Mouse (Mus musculus): ENCODE measurements around the gene Rrm2.
"Not testable (repeated sequence)": the region's sequence is repeated elsewhere in the genome, so short reads cannot be mapped to it uniquely, and the experiment has no call there.

Rrm2 gene

GRCm38 (mm10) chr12:24707954-24708823, at the start of gene Rrm2:
Rrm2 (plus strand) TSS chr12:24708241.
- peak; percentile 95 for DNase-seq (ENCODE audit: low spot score)

- DNase-seq (ENCODE audit: low spot score), result no peak
Observed at GRCm38 (mm10) chr12:24658998-24659397, 49.0 kb upstream of the Rrm2 start.

- DNase-seq (ENCODE audit: low spot score), result no peak
Observed at GRCm38 (mm10) chr12:24659923-24660322, 48.1 kb upstream of the Rrm2 start.

GRCm38 (mm10) chr12:24661100-24661499, 46.9 kb upstream of the Rrm2 start:
- DNase-seq (ENCODE audit: low spot score), result no peak

GRCm38 (mm10) chr12:24662131-24662530, 45.9 kb upstream of the Rrm2 start:
- DNase-seq (ENCODE audit: low spot score), result no peak

GRCm38 (mm10) chr12:24680096-24680491, 27.9 kb upstream of the Rrm2 start:
- no peak for DNase-seq (ENCODE audit: low spot score)

GRCm38 (mm10) chr12:24680492-24681285, 27.4 kb upstream of the Rrm2 start:
- DNase-seq (ENCODE audit: low spot score), result peak; percentile 32

- no peak for DNase-seq (ENCODE audit: low spot score)
Observed at GRCm38 (mm10) chr12:24681286-24682023, 26.6 kb upstream of the Rrm2 start, which contains the start of gene Cys1. Cys1 (minus strand) TSS chr12:24681813.

GRCm38 (mm10) chr12:24682563-24682962, 25.5 kb upstream of the Rrm2 start:
- no peak for DNase-seq (ENCODE audit: low spot score)

- DNase-seq (ENCODE audit: low spot score), result no peak
Observed at GRCm38 (mm10) chr12:24683461-24683860, 24.6 kb upstream of the Rrm2 start.

GRCm38 (mm10) chr12:24686038-24686695, 21.9 kb upstream of the Rrm2 start:
- no peak for DNase-seq (ENCODE audit: low spot score)

- DNase-seq (ENCODE audit: low spot score), result no peak
Observed at GRCm38 (mm10) chr12:24686696-24687346, 21.2 kb upstream of the Rrm2 start.

GRCm38 (mm10) chr12:24690351-24690750, 17.7 kb upstream of the Rrm2 start:
- no peak for DNase-seq (ENCODE audit: low spot score)

- peak; percentile 78 for DNase-seq (ENCODE audit: low spot score)
Observed at GRCm38 (mm10) chr12:24696500-24697483, 11.2 kb upstream of the Rrm2 start.

GRCm38 (mm10) chr12:24697484-24698204, 10.4 kb upstream of the Rrm2 start:
- no peak for DNase-seq (ENCODE audit: low spot score)

- no peak for DNase-seq (ENCODE audit: low spot score)
Observed at GRCm38 (mm10) chr12:24698514-24698913, 9.5 kb upstream of the Rrm2 start.

- DNase-seq (ENCODE audit: low spot score), result no peak
Observed at GRCm38 (mm10) chr12:24699578-24699977, 8.5 kb upstream of the Rrm2 start.

GRCm38 (mm10) chr12:24701621-24702020, 6.4 kb upstream of the Rrm2 start:
- not testable (repeated sequence) for DNase-seq (ENCODE audit: low spot score)

- no peak for DNase-seq (ENCODE audit: low spot score)
Observed at GRCm38 (mm10) chr12:24703013-24703412, 5.0 kb upstream of the Rrm2 start.
